Mouse (Mus musculus) ES-Bruce4 (cell line): ENCODE measurements around the gene Olfr955. TPM values are rescaled to one million over a fixed set of nuclear protein-coding genes. Genes with fewer than 3 reads are reported as not detected.

Source experiments
- H3K27ac ChIP-seq: 2 replicates; pipeline ENCODE4 v1.5.1; 2012; ENCODE audit warnings: low read length, inconsistent platforms; ENCODE audit not compliant: insufficient read depth
- H3K27me3 ChIP-seq: 2 replicates; pipeline ENCODE4 v1.6.1; 2012; ENCODE audit warnings: mild to moderate bottlenecking, low read length, inconsistent platforms; ENCODE audit not compliant: control insufficient read depth, poor library complexity, insufficient read depth, severe bottlenecking
- H3K36me3 ChIP-seq: 2 replicates; pipeline ENCODE4 v1.6.1; 2012; ENCODE audit warnings: inconsistent platforms, mild to moderate bottlenecking, low read length, moderate library complexity; ENCODE audit not compliant: control insufficient read depth, poor library complexity, insufficient read depth, severe bottlenecking
- H3K4me1 ChIP-seq: one replicate; pipeline ENCODE4 v1.8.1; 2011; ENCODE audit warnings: low read length; ENCODE audit not compliant: control insufficient read depth, insufficient read depth
- H3K4me3 ChIP-seq: 2 replicates; pipeline ENCODE4 v1.5.1; 2011; ENCODE audit warnings: low read depth, mild to moderate bottlenecking, low read length
- H3K9ac ChIP-seq: 2 replicates; pipeline ENCODE4 v1.6.1; 2012; ENCODE audit warnings: low read depth, mild to moderate bottlenecking, inconsistent platforms; ENCODE audit not compliant: poor library complexity, severe bottlenecking
- H3K9me3 ChIP-seq: replicated peaks from 2 replicates; pipeline ENCODE4 v1.6.1; 2012; ENCODE audit warnings: mild to moderate bottlenecking, low read length, inconsistent platforms; ENCODE audit not compliant: control insufficient read depth, poor library complexity, insufficient read depth, severe bottlenecking
- CTCF ChIP-seq: IDR thresholded peaks from one replicate; pipeline ENCODE4 v1.8.1; 2011; ENCODE audit warnings: low read depth, low read length
- EP300 ChIP-seq: IDR thresholded peaks from 2 replicates; pipeline ENCODE4 v1.6.1; 2011; ENCODE audit warnings: low read depth, low read length; ENCODE audit not compliant: insufficient read depth
- POLR2A ChIP-seq: IDR thresholded peaks from one replicate; pipeline ENCODE4 v1.8.1; 2011; ENCODE audit warnings: low read length; ENCODE audit not compliant: insufficient read depth
- polyA plus RNA-seq: library from polyadenylated mRNA; stranded (reverse); fragments of >200 nt; gene quantifications from 2 replicates; pipeline ENCODE4 v1.2.4, GENCODE M21; 2011; ENCODE audit warnings: low read depth; ENCODE audit not compliant: missing spikeins, insufficient read depth, insufficient read length

The Olfr955 gene
- polyA plus RNA-seq, 1 experiment: not detected

DNA sequence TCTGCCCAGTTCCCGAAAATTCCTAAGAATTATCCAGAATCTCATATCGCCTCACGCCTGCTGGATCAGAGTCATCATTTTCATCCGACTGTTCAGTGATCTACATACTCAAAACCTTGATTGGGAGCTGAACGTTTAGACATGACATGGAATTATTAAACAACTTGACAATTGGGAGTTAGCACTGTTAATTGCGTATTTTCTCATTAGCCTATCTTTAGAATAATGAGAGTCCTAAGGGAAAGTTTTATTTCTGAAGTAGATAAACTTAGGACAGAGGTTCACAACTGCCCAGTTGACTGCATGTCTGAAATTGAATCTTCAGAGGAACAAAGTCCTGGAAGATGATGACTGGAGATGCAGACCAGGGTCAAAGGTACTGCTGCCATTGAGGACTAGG is 15.3 kb downstream of the Olfr955 start, which contains the start of gene Olfr954:
Olfr954 (plus strand) TSS at position 301 of the 400 bp plus-strand sequence.
- Histone ChIP-seq H3K4me1 (no peaks in the 10 kb centered on the region), H3K4me3 (no peak within 1 kb of the TSS), H3K9me3 (no peaks in the 10 kb centered on the region)

DNA sequence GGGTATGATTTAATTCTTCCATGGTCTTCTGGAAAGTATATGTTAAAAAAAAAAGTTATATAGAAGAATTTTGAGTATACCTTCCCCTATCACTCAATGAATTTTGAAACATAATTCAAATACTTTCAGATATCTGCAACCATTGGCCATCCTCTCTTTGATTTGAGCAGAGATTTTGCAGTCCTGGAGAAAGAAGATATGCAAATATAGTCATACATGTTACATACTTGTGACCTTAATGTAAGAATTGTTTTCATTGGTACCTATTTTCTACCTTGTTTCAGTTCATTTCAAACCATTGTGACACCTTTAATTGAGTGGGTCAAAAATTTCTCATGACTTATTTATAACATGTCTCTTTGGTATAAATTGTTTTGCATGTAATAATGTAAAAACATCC is 44.7 kb downstream of the Olfr955 start, which contains the start of gene Olfr952:
Olfr952 (minus strand) TSS at position 101 of the 400 bp plus-strand sequence.
- Histone ChIP-seq H3K27ac (no peak within 1 kb of the TSS), H3K27me3 (no peaks in the 10 kb centered on the region), H3K9me3 (no peaks in the 10 kb centered on the region), H3K9ac (no peak within 1 kb of the TSS), H3K4me3 (no peak within 1 kb of the TSS), H3K4me1 (no peaks in the 10 kb centered on the region), H3K36me3 (no peaks in the 10 kb centered on the region)
- TF ChIP-seq CTCF: no peak
- no peak for TF ChIP-seq POLR2A
- no peak for TF ChIP-seq EP300

More for the DNA sequence above, 15.3 kb downstream of the Olfr955 start, which contains the start of gene Olfr954:
- Histone ChIP-seq H3K36me3 (no peaks in the 10 kb centered on the region), H3K27ac (no peak within 1 kb of the TSS), H3K27me3 (no peaks in the 10 kb centered on the region), H3K9ac (no peak within 1 kb of the TSS)
- TF ChIP-seq CTCF: no peak
- TF ChIP-seq POLR2A: no peak
- no peak for TF ChIP-seq EP300

Other genes with a start within 250 kb of the Olfr955 start
- not detected in 2 replicates for gene Olfr1537, start 221.9 kb downstream of the Olfr955 start, polyA plus RNA-seq
- not detected in 2 replicates for gene Olfr945, start 195.1 kb downstream of the Olfr955 start, polyA plus RNA-seq
- gene Olfr948, start 145.9 kb downstream of the Olfr955 start, polyA plus RNA-seq: not detected in 2 replicates
- not detected in 2 replicates for gene Olfr951, start 84.5 kb downstream of the Olfr955 start, polyA plus RNA-seq
- not detected in 2 replicates for gene Olfr952, start 44.8 kb downstream of the Olfr955 start, polyA plus RNA-seq
- gene Olfr954, start 15.2 kb downstream of the Olfr955 start, polyA plus RNA-seq: not detected in 2 replicates
- gene Olfr44, start 22.1 kb upstream of the Olfr955 start, polyA plus RNA-seq: not detected in 2 replicates
- gene Olfr957, start 43.9 kb upstream of the Olfr955 start, polyA plus RNA-seq: not detected in 2 replicates
- gene Olfr958, start 82.1 kb upstream of the Olfr955 start, polyA plus RNA-seq: not detected in 2 replicates
- not detected in 2 replicates for gene Olfr959, start 103.6 kb upstream of the Olfr955 start, polyA plus RNA-seq
- 1.5 and 2.0 TPM in 2 replicates for gene AW551984, start 132.5 kb upstream of the Olfr955 start, polyA plus RNA-seq
- not detected in 2 replicates for gene Olfr148, start 138.7 kb upstream of the Olfr955 start, polyA plus RNA-seq
- gene Olfr960, start 149.4 kb upstream of the Olfr955 start, polyA plus RNA-seq: not detected in 2 replicates
- not detected in 2 replicates for gene Olfr961, start 173.1 kb upstream of the Olfr955 start, polyA plus RNA-seq
- not detected in 2 replicates for gene Olfr963, start 195.3 kb upstream of the Olfr955 start, polyA plus RNA-seq
- not detected in 2 replicates for gene Olfr149, start 235.2 kb upstream of the Olfr955 start, polyA plus RNA-seq
- gene Olfr965, start 239.4 kb upstream of the Olfr955 start, polyA plus RNA-seq: not detected in 2 replicates